Mouse (Mus musculus) B cell, adult 2 months (primary cell): ENCODE measurements around the gene Creld1.

Source experiments
- DNase-seq, 2 experiments: peaks; one replicate each; pipeline ENCODE4 v3.0.0; 2022

Creld1 gene

GRCm38 (mm10) chr6:113513944-113514343 is 30.8 kb downstream of the Creld1 start:
- DNase-seq = no peak

GRCm38 (mm10) chr6:113514600-113514999 is 31.5 kb downstream of the Creld1 start:
- no peak for DNase-seq

- DNase-seq = no peak
These were observed 34.5 kb downstream of the Creld1 start for GRCm38 (mm10) chr6:113517434-113518080.

- no peak for DNase-seq
These were observed 39.2 kb downstream of the Creld1 start for GRCm38 (mm10) chr6:113522310-113522709.

GRCm38 (mm10) chr6:113523420-113523819 is 40.3 kb downstream of the Creld1 start:
- no peak for DNase-seq

- DNase-seq = peak; percentile 97
These were observed 48.1 kb downstream of the Creld1 start, which contains the start of the genes Emc3 and Fancd2 for GRCm38 (mm10) chr6:113530932-113531839. Gene Emc3 (minus strand): TSS chr6:113531652. Gene Fancd2 (plus strand): TSS chr6:113531682.

GRCm38 (mm10) chr6:113531840-113532404 is 48.8 kb downstream of the Creld1 start:
- no peak for DNase-seq

- no peak for DNase-seq
These were observed 51.8 kb downstream of the Creld1 start for GRCm38 (mm10) chr6:113534886-113535285.

- no peak for DNase-seq
These were observed 58.5 kb downstream of the Creld1 start for GRCm38 (mm10) chr6:113541610-113542009.
